Mouse (Mus musculus) spleen, adult 2 months (tissue): ENCODE measurements around the gene Chd4.

Experiments used
- CTCF ChIP-seq: fragments of 200-500 bp; IDR thresholded peaks from 2 replicates; pipeline ENCODE4 v1.5.1; 2011; ENCODE audit warnings: mild to moderate bottlenecking, inconsistent platforms; ENCODE audit not compliant: insufficient read depth, insufficient read length, insufficient replicate concordance; ENCODE audit errors: extremely low read depth
- POLR2A ChIP-seq: fragments of 200-500 bp; IDR thresholded peaks from 2 replicates; pipeline ENCODE4 v1.6.1; 2011; ENCODE audit warnings: low read depth, low read length, inconsistent platforms

DNA sequence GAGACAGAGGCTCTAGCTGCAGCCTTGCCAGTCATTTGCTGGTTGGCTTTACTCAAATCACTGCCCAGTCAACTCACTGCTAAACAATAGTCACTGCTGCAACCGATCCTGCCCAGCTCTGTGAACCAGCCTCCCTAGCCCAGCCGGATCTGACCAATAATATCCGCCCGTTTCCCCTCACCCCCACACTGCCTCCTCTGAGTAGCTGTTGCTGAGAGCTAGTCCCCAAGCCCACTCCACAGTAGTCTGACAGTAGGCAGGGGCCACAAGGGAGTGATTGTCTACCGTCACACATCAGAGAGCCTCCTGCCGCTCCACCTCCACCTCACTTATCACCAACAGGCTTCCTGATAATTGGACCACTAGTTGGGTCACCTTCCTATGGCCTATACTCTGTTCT lies 34.3 kb upstream of the Chd4 start:
- no peak for TF ChIP-seq POLR2A
- no peak for TF ChIP-seq CTCF
